Mouse (Mus musculus): ENCODE results near the gene Emb. TPM values are rescaled to one million over a fixed set of nuclear protein-coding genes. Genes with fewer than 3 reads are reported as not detected.

The Emb gene
- polyA plus RNA-seq, 1 experiment from 2014 or later = 23.3 TPM

- H3K4me2 ChIP-seq = no peak overlapping the region
- no peaks in the 10 kb centered on the region for H3K27me3 ChIP-seq
- no peaks in the 10 kb centered on the region for H3K36me3 ChIP-seq
- H3K4me1 ChIP-seq = no peaks in the 10 kb centered on the region
- no peak overlapping the region for H3K9ac ChIP-seq
- no peak overlapping the region for H3K4me3 ChIP-seq
- 41% methylated on average over 21 of the region's 22 CpGs for WGBS
- H3K27ac ChIP-seq = no peak overlapping the region
- no peak for ATAC-seq (ENCODE audit: insufficient number of reproducible peaks, low FRiP score, low TSS enrichment, low read depth)
- H3K9me3 ChIP-seq = no peaks in the 10 kb centered on the region
These were observed 5.4 kb upstream of the Emb start for GRCm38 (mm10) chr13:117202755-117203471.

GRCm38 (mm10) chr13:117204685-117205084 is 3.7 kb upstream of the Emb start:
- WGBS = 84% methylated on average over 7 of the region's 7 CpGs
- no peak overlapping the region for H3K4me2 ChIP-seq
- no peaks in the 10 kb centered on the region for H3K36me3 ChIP-seq
- ATAC-seq (ENCODE audit: insufficient number of reproducible peaks, low FRiP score, low TSS enrichment, low read depth) = no peak
- no peak overlapping the region for H3K4me3 ChIP-seq
- H3K9me3 ChIP-seq = no peaks in the 10 kb centered on the region
- no peaks in the 10 kb centered on the region for H3K4me1 ChIP-seq
- H3K27me3 ChIP-seq = no peaks in the 10 kb centered on the region
- no peak overlapping the region for H3K27ac ChIP-seq
- H3K9ac ChIP-seq = no peak overlapping the region

GRCm38 (mm10) chr13:117206066-117206465 is 2.3 kb upstream of the Emb start:
- 90% methylated on average over 8 of the region's 8 CpGs for WGBS
- Histone ChIP-seq H3K9ac (no peak overlapping the region), H3K36me3 (no peaks in the 10 kb centered on the region), H3K27me3 (no peaks in the 10 kb centered on the region), H3K9me3 (no peaks in the 10 kb centered on the region), H3K27ac (no peak overlapping the region), H3K4me2 (no peak overlapping the region), H3K4me1 (no peaks in the 10 kb centered on the region), H3K4me3 (no peak overlapping the region)
- ATAC-seq (ENCODE audit: insufficient number of reproducible peaks, low FRiP score, low TSS enrichment, low read depth) = no peak

GRCm38 (mm10) chr13:117211386-117211875 is 3.1 kb downstream of the Emb start:
- no peaks in the 10 kb centered on the region for H3K36me3 ChIP-seq
- H3K4me2 ChIP-seq = no peak overlapping the region
- 61% methylated on average over 11 of the region's 11 CpGs for WGBS
- H3K9me3 ChIP-seq = no peaks in the 10 kb centered on the region
- no peak overlapping the region for H3K4me3 ChIP-seq
- no peak overlapping the region for H3K9ac ChIP-seq
- H3K4me1 ChIP-seq = no peaks in the 10 kb centered on the region
- H3K27me3 ChIP-seq = no peaks in the 10 kb centered on the region
- H3K27ac ChIP-seq = no peak overlapping the region
- ATAC-seq (ENCODE audit: insufficient number of reproducible peaks, low FRiP score, low TSS enrichment, low read depth) = no peak

- peaks cover 5% of the 10 kb centered on the region for H3K27me3 ChIP-seq
- H3K9ac ChIP-seq = no peak overlapping the region
- peaks cover 10% of the 10 kb centered on the region for H3K4me1 ChIP-seq
- WGBS = 18% methylated on average over 10 of the region's 10 CpGs
- H3K27ac ChIP-seq = no peak overlapping the region
- H3K4me2 ChIP-seq = no peak overlapping the region
- no peaks in the 10 kb centered on the region for H3K9me3 ChIP-seq
- ATAC-seq (ENCODE audit: insufficient number of reproducible peaks, low FRiP score, low TSS enrichment, low read depth) = no peak
- no peaks in the 10 kb centered on the region for H3K36me3 ChIP-seq
- no peak overlapping the region for H3K4me3 ChIP-seq
These were observed 7.1 kb downstream of the Emb start for GRCm38 (mm10) chr13:117215481-117215880.

GRCm38 (mm10) chr13:117216126-117216525 is 7.8 kb downstream of the Emb start:
- H3K9ac ChIP-seq = no peak overlapping the region
- no peaks in the 10 kb centered on the region for H3K9me3 ChIP-seq
- H3K4me1 ChIP-seq = peaks cover 17% of the 10 kb centered on the region
- no peak overlapping the region for H3K27ac ChIP-seq
- WGBS = 29% methylated on average over 10 of the region's 10 CpGs
- peaks cover 7% of the 10 kb centered on the region for H3K27me3 ChIP-seq
- no peaks in the 10 kb centered on the region for H3K36me3 ChIP-seq
- no peak overlapping the region for H3K4me3 ChIP-seq
- no peak for ATAC-seq (ENCODE audit: insufficient number of reproducible peaks, low FRiP score, low TSS enrichment, low read depth)
- H3K4me2 ChIP-seq = no peak overlapping the region

- WGBS = 19% methylated on average over 9 of the region's 9 CpGs
- ATAC-seq (ENCODE audit: insufficient number of reproducible peaks, low FRiP score, low TSS enrichment, low read depth) = no peak
- no peak overlapping the region for H3K4me3 ChIP-seq
- peaks cover 18% of the 10 kb centered on the region for H3K4me1 ChIP-seq
- no peaks in the 10 kb centered on the region for H3K9me3 ChIP-seq
- no peak overlapping the region for H3K4me2 ChIP-seq
- H3K27ac ChIP-seq = no peak overlapping the region
- no peak overlapping the region for H3K9ac ChIP-seq
- H3K36me3 ChIP-seq = no peaks in the 10 kb centered on the region
- H3K27me3 ChIP-seq = peaks cover 7% of the 10 kb centered on the region
These were observed 8.5 kb downstream of the Emb start for GRCm38 (mm10) chr13:117216752-117217363.

GRCm38 (mm10) chr13:117217621-117218020 is 9.3 kb downstream of the Emb start:
- no peak overlapping the region for H3K27ac ChIP-seq
- H3K4me3 ChIP-seq = no peak overlapping the region
- H3K4me2 ChIP-seq = no peak overlapping the region
- peaks cover 7% of the 10 kb centered on the region for H3K27me3 ChIP-seq
- no peak for ATAC-seq (ENCODE audit: insufficient number of reproducible peaks, low FRiP score, low TSS enrichment, low read depth)
- peaks cover 18% of the 10 kb centered on the region for H3K4me1 ChIP-seq
- no peak overlapping the region for H3K9ac ChIP-seq
- 33% methylated on average over 11 of the region's 11 CpGs for whole genome bisulfite sequencing
- H3K9me3 ChIP-seq = no peaks in the 10 kb centered on the region
- no peaks in the 10 kb centered on the region for H3K36me3 ChIP-seq

- ATAC-seq (ENCODE audit: insufficient number of reproducible peaks, low FRiP score, low TSS enrichment, low read depth) = no peak
- H3K4me2 ChIP-seq = no peak overlapping the region
- peaks cover 18% of the 10 kb centered on the region for H3K4me1 ChIP-seq
- peaks cover 7% of the 10 kb centered on the region for H3K27me3 ChIP-seq
- no peaks in the 10 kb centered on the region for H3K9me3 ChIP-seq
- H3K27ac ChIP-seq = no peak overlapping the region
- H3K9ac ChIP-seq = no peak overlapping the region
- no peaks in the 10 kb centered on the region for H3K36me3 ChIP-seq
- H3K4me3 ChIP-seq = no peak overlapping the region
- WGBS = 78% methylated on average over 2 of the region's 2 CpGs
These were observed 9.8 kb downstream of the Emb start for GRCm38 (mm10) chr13:117218092-117218491.

- no peaks in the 10 kb centered on the region for H3K36me3 ChIP-seq
- ATAC-seq (ENCODE audit: insufficient number of reproducible peaks, low FRiP score, low TSS enrichment, low read depth) = no peak
- H3K4me1 ChIP-seq = peaks cover 18% of the 10 kb centered on the region
- H3K9ac ChIP-seq = no peak overlapping the region
- 15% methylated on average over 16 of the region's 16 CpGs for WGBS
- H3K27ac ChIP-seq = no peak overlapping the region
- H3K9me3 ChIP-seq = no peaks in the 10 kb centered on the region
- H3K4me2 ChIP-seq = peak overlapping the region; percentile 98
- peaks cover 7% of the 10 kb centered on the region for H3K27me3 ChIP-seq
- peak overlapping the region; percentile 63 for H3K4me3 ChIP-seq
These were observed 11.7 kb downstream of the Emb start for GRCm38 (mm10) chr13:117219871-117220500.

- H3K9ac ChIP-seq = peak within 1 kb of the TSS; percentile 45
- WGBS = under 1% methylated on average over 66 of the region's 67 CpGs
- ATAC-seq (ENCODE audit: insufficient number of reproducible peaks, low FRiP score, low TSS enrichment, low read depth) = peak; percentile 64; the same call in 1 of the 2 replicates
- H3K4me1 ChIP-seq = peaks cover 18% of the 10 kb centered on the region
- H3K27ac ChIP-seq = no peak within 1 kb of the TSS
- no peaks in the 10 kb centered on the region for H3K9me3 ChIP-seq
- H3K36me3 ChIP-seq = no peaks in the 10 kb centered on the region
- H3K27me3 ChIP-seq = peaks cover 7% of the 10 kb centered on the region
- peak within 1 kb of the TSS; percentile 63 for H3K4me3 ChIP-seq
- H3K4me2 ChIP-seq = peak within 1 kb of the TSS; percentile 98
These were observed 12.4 kb downstream of the Emb start, which contains the start of gene Gm17509 for GRCm38 (mm10) chr13:117220501-117221321. TSS of gene Gm17509 (minus strand) at chr13:117221075.
